Mouse (Mus musculus) kidney, adult 2 months (tissue): ENCODE measurements around the gene Hist1h3d.
"Not testable (repeated sequence)": the region's sequence is repeated elsewhere in the genome, so short reads cannot be mapped to it uniquely, and the experiment has no call there.

Experiments
- CTCF ChIP-seq: fragments of 200-500 bp; conservative IDR thresholded peaks from 2 replicates; pipeline ENCODE4 v1.5.1; 2011; ENCODE audit warnings: low read depth, mild to moderate bottlenecking, control low read depth, low read length, moderate library complexity, mixed read lengths; ENCODE audit not compliant: insufficient read depth, insufficient read length
- POLR2A ChIP-seq: fragments of 200-500 bp; IDR thresholded peaks from one replicate; pipeline ENCODE4 v1.6.1; 2011; ENCODE audit warnings: low read depth, low read length, control low read depth

DNA sequence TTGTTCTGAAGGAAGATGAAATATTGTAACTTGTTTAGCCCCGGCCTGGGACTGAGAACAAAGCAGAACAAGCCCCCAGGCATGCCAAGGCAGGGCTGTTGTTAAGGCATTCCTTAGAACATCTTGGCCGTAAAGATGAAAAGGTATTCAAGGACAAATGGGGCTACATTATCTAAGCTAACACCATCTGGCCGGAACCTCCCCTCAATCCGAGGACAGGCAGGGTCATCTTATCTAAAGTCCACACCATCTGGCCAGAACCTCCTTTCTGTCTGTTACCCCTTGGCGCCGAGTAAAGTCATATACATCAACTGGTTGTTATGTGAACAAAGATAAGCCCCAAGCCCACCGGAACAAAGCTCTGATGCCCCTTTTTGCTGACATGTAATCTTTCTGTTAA lies 16.3 kb downstream of the Hist1h3d start:
- not testable (repeated sequence) for TF ChIP-seq CTCF, POLR2A
